Mouse (Mus musculus): ENCODE measurements around the gene Syt3. TPM values are rescaled to one million over a fixed set of nuclear protein-coding genes. Genes with fewer than 3 reads are reported as not detected.

The Syt3 gene
- polyA plus RNA-seq (2012; ENCODE audit: insufficient read depth, low replicate concordance): not detected in 2 replicates

- TF ChIP-seq FLI1 (IDR thresholded peaks at IDR 0.05; ENCODE audit: low read length) (no peak), GATA1 (IDR thresholded peaks at IDR 0.05; ENCODE audit: borderline replicate concordance, low read length) (no peak)
- peak within 1 kb of the TSS; percentile 88 for H3K4me3 ChIP-seq (replicated peaks)
- H3K9me3 ChIP-seq: peaks cover 14% of the 10 kb centered on the region
- no peaks in the 10 kb centered on the region for H3K36me3 ChIP-seq (replicated peaks; ENCODE audit: low read length)
- H3K4me1 ChIP-seq: peaks cover 13% of the 10 kb centered on the region
- peaks cover 73% of the 10 kb centered on the region for H3K27me3 ChIP-seq (replicated peaks)
These were observed at the start of gene Syt3 for GRCm38 (mm10) chr7:44383980-44384715. Gene Syt3, plus strand, starts transcription at chr7:44384102.

- H3K4me3 ChIP-seq (replicated peaks): no peak overlapping the region
- no peaks in the 10 kb centered on the region for H3K4me1 ChIP-seq
- TF ChIP-seq GATA1 (IDR thresholded peaks at IDR 0.05; ENCODE audit: borderline replicate concordance, low read length) (no peak), FLI1 (IDR thresholded peaks at IDR 0.05; ENCODE audit: low read length) (no peak)
- peaks cover 81% of the 10 kb centered on the region for H3K27me3 ChIP-seq (replicated peaks)
- no peaks in the 10 kb centered on the region for H3K36me3 ChIP-seq (replicated peaks; ENCODE audit: low read length)
- H3K9me3 ChIP-seq: no peaks in the 10 kb centered on the region
These were observed 49.8 kb upstream of the Syt3 start for GRCm38 (mm10) chr7:44334139-44334538.

- H3K27me3 ChIP-seq (replicated peaks): peaks cover 83% of the 10 kb centered on the region
- no peak overlapping the region for H3K4me3 ChIP-seq (replicated peaks)
These were observed 48.6 kb upstream of the Syt3 start for GRCm38 (mm10) chr7:44335031-44335878.

GRCm38 (mm10) chr7:44336046-44337021 lies 47.6 kb upstream of the Syt3 start:
- Histone ChIP-seq H3K4me3 (replicated peaks) (no peak overlapping the region), H3K36me3 (replicated peaks; ENCODE audit: low read length) (no peaks in the 10 kb centered on the region), H3K27me3 (replicated peaks) (peaks cover 90% of the 10 kb centered on the region), H3K9me3 (no peaks in the 10 kb centered on the region), H3K4me1 (no peaks in the 10 kb centered on the region)
- TF ChIP-seq FLI1 (IDR thresholded peaks at IDR 0.05; ENCODE audit: low read length): no peak

More at GRCm38 (mm10) chr7:44335031-44335878, 48.6 kb upstream of the Syt3 start:
- TF ChIP-seq FLI1 (IDR thresholded peaks at IDR 0.05; ENCODE audit: low read length): no peak
- no peak for TF ChIP-seq GATA1 (IDR thresholded peaks at IDR 0.05; ENCODE audit: borderline replicate concordance, low read length)
- Histone ChIP-seq H3K36me3 (replicated peaks; ENCODE audit: low read length) (no peaks in the 10 kb centered on the region), H3K9me3 (no peaks in the 10 kb centered on the region), H3K4me1 (no peaks in the 10 kb centered on the region)

GRCm38 (mm10) chr7:44337121-44337849 lies 46.6 kb upstream of the Syt3 start:
- TF ChIP-seq FLI1 (IDR thresholded peaks at IDR 0.05; ENCODE audit: low read length) (no peak), GATA1 (IDR thresholded peaks at IDR 0.05; ENCODE audit: borderline replicate concordance, low read length) (no peak)
- Histone ChIP-seq H3K4me1 (no peaks in the 10 kb centered on the region), H3K4me3 (replicated peaks) (no peak overlapping the region), H3K36me3 (replicated peaks; ENCODE audit: low read length) (no peaks in the 10 kb centered on the region), H3K9me3 (no peaks in the 10 kb centered on the region), H3K27me3 (replicated peaks) (peaks cover 94% of the 10 kb centered on the region)

GRCm38 (mm10) chr7:44340226-44340625 lies 43.7 kb upstream of the Syt3 start:
- Histone ChIP-seq H3K36me3 (replicated peaks; ENCODE audit: low read length) (no peaks in the 10 kb centered on the region), H3K4me1 (peaks cover 6% of the 10 kb centered on the region; the same call in 1 of the 2 replicates), H3K27me3 (replicated peaks) (peaks cover 94% of the 10 kb centered on the region), H3K4me3 (replicated peaks) (no peak overlapping the region), H3K9me3 (no peaks in the 10 kb centered on the region)
- TF ChIP-seq GATA1 (IDR thresholded peaks at IDR 0.05; ENCODE audit: borderline replicate concordance, low read length): no peak
- no peak for TF ChIP-seq FLI1 (IDR thresholded peaks at IDR 0.05; ENCODE audit: low read length)

- TF ChIP-seq GATA1 (IDR thresholded peaks at IDR 0.05; ENCODE audit: borderline replicate concordance, low read length): no peak
- no peak for TF ChIP-seq FLI1 (IDR thresholded peaks at IDR 0.05; ENCODE audit: low read length)
- Histone ChIP-seq H3K4me3 (replicated peaks) (no peak overlapping the region), H3K9me3 (no peaks in the 10 kb centered on the region), H3K36me3 (replicated peaks; ENCODE audit: low read length) (no peaks in the 10 kb centered on the region), H3K4me1 (peaks cover 6% of the 10 kb centered on the region; the same call in 1 of the 2 replicates), H3K27me3 (replicated peaks) (peaks cover 94% of the 10 kb centered on the region)
These were observed 42.8 kb upstream of the Syt3 start for GRCm38 (mm10) chr7:44341119-44341518.

- peaks cover 94% of the 10 kb centered on the region for H3K27me3 ChIP-seq (replicated peaks)
- no peaks in the 10 kb centered on the region for H3K36me3 ChIP-seq (replicated peaks; ENCODE audit: low read length)
- no peak overlapping the region for H3K4me3 ChIP-seq (replicated peaks)
- peaks cover 6% of the 10 kb centered on the region; the same call in 1 of the 2 replicates for H3K4me1 ChIP-seq
- no peaks in the 10 kb centered on the region for H3K9me3 ChIP-seq
- TF ChIP-seq FLI1 (IDR thresholded peaks at IDR 0.05; ENCODE audit: low read length) (no peak), GATA1 (IDR thresholded peaks at IDR 0.05; ENCODE audit: borderline replicate concordance, low read length) (no peak)
These were observed 42.2 kb upstream of the Syt3 start for GRCm38 (mm10) chr7:44341714-44342113.
